Mouse (Mus musculus) mouse trophoblast stem cell (cell line): ENCODE data around the gene Cacna1c.

Experiments used
- in situ Hi-C, 2 experiments: fragments of 300-500 bp; cut with MseI, MboI; formaldehyde crosslinking; loops; 2 replicates in 1 of 2; 3 replicates in 1 of 2; pipeline ENCODE4 v1.15.1; 2025

The Cacna1c gene

DNA sequence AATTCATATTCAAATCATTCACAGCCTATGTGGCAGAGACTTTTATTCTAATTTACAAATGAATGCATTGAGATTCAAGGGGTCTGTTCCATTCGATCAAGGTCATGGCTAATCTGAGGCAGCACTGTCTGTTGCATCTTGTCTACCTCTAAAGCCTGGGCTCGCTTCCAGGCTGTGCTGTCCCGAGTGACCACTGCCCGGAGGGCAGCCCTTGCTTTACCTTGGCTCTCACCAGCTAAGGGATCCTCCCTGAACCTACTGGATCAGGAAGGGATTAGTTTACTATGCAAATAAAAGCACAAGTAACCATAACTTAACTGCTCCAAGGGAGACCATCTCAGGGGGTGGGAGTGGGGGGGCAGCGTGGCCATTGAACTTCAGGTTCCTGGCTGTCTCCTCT is 334.1 kb downstream of the Cacna1c start:
- in situ Hi-C loops, result no loop called here

- in situ Hi-C loops, result no loop called here
Observed at GRCm38 (mm10) chr6:118858431-118858830, 337.8 kb downstream of the Cacna1c start.

DNA sequence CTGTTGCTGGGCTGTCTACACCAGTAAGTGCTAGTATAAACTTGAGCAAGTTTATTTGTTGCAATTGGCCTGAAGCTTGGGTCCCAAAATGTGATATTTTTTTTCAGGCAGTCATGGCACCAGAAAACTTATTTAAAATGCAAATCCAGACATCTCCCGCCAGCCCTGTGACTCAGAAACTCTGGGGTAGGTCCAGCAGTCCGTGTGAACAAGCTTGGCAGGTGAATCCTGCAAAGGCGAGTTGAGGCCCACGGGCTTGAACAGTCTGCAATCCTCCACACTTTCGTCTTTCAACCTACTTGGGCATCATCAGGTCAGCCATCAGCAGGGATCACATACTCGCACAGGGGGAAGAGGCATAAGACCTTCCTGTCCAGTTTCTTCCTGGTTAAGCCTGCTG is 344.1 kb downstream of the Cacna1c start:
- in situ Hi-C loops, result no loop called here

GRCm38 (mm10) chr6:118851086-118851485 is 345.1 kb downstream of the Cacna1c start:
- in situ Hi-C loops, result no loop called here

GRCm38 (mm10) chr6:118848640-118849039 is 347.6 kb downstream of the Cacna1c start:
- in situ Hi-C loops, result no loop called here

DNA sequence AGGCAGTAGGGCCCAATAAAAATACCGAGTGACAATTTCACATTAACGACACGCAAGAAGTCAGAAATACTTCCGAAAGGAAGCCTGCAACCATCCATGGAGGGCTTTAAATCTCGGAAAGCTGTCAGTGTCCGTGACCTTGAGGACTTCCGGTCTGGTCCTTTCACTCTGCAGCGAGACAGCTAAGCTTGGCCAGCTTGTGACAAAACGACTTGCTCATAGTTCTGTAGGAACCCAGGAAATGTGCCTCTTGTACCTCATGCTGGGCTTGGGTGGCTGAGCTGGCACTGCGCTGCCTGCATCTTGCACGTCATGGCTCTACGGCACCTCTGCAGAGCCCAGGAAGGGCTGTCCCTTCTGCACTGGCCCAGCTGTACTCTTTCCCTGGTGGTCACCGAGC is 348.5 kb downstream of the Cacna1c start:
- in situ Hi-C loops, result no loop called here

DNA sequence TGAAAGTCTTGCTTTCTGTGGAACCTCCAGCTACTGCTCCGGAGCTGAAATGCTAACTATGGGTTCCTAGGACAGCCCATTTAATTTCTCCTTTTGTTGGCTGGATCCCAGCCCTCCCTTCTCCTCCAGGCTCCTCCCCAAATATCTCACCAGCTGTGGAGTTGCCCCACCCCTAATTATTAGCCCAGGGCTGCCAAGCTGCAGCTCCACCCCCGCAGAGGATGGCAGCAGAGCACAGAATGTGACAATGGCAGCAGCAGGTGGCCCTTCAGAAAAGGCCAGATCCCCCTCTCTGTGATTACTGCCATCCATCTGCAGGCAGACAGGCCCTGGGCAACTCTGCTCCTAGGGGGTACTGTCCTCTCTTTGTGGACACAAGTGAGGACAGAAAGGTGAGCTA is 350.4 kb downstream of the Cacna1c start:
- in situ Hi-C loops, result no loop called here

- in situ Hi-C loops, result no loop called here
Observed at GRCm38 (mm10) chr6:118845180-118845579, 351.0 kb downstream of the Cacna1c start.

DNA sequence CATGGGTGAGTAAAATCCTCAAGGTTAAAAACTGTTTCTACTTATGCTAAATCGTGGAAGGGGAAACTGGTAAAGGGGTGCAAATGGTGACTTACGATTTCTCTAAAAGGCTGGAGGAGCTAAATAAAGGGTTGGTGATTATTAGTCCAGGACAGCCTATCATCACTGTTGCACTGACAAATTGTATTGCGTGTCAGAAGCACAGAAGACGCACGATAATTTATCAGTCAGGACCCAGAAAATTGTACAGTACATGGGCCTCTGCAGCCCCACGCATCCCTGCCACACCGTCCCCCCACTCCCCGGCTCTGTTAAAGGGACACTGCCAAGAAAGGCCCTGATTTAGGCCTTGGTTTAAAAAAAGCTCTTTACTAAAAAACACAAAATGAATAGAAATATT is 352.7 kb downstream of the Cacna1c start:
- in situ Hi-C loops, result no loop called here

- in situ Hi-C loops, result no loop called here
Observed at GRCm38 (mm10) chr6:118841892-118842291, 354.3 kb downstream of the Cacna1c start.

DNA sequence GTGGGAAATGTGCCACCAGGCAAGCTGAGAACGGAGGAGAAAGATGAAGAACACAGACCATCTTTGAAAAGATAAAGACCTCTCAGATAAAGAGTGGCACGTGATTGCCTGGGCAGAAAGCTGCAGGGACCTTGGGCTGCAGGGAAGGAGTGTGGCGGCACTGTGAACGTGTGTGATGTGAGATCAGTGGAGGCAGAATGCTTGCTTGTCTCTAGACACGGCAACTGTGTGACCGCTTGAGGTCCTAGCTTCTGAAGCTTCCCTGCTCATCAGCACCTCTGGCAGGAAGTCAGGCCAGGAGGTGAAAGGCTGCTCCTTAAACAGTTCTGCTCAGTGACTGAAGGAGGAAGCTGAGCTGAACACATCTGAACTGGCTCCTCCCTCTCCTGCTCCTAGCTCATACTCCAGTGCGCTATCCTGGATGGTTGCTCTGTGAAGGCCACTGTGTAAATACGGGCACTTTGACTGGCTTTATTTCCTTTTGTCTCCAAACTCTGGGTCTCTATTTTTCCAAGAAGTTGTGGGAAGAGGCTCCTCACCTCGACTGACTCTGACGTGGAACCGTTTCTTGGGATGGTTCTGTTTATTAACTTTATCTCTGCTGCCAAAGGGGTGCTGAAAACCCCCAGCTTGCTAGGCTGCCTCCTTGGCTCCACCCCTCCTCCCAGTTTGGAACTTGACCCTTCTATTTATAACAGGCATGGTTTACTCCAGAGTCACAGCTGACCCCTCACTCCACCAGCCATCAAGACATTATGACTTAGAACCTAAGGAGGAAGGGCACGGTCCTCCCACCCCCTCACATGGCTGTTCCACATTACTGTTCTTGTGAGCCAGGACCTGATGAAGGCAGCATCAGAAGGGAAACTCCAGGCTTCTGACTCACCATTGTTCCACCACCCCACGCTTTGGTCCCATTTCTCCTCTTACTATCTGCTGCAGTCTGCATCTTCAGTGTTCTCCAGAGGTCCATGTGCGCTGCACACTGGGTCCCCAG is 357.0 kb downstream of the Cacna1c start:
- in situ Hi-C loops, result no loop called here

GRCm38 (mm10) chr6:118836693-118837092 is 359.5 kb downstream of the Cacna1c start:
- in situ Hi-C loops, result no loop called here

DNA sequence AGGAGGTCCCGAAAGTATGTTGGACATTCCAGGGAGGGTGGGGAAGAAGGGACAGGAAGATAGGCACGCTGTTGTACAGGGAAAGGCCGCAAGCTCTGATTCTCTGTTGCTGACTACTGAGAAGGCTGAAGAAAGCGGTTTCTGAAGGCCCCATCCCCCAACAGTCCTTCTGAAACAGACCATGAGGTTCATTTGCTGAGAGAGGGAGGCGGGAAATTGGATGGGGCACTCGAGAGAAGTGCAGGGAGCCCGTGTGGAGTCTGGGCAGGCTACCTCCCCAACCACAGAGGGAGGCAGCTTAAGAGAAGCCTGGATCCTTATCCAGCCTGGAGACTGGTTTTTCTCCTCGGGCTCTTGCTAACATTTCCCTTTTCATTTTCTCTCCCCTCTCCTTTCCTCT is 362.2 kb downstream of the Cacna1c start:
- in situ Hi-C loops, result no loop called here

GRCm38 (mm10) chr6:118833049-118833448 is 363.2 kb downstream of the Cacna1c start:
- in situ Hi-C loops, result no loop called here

DNA sequence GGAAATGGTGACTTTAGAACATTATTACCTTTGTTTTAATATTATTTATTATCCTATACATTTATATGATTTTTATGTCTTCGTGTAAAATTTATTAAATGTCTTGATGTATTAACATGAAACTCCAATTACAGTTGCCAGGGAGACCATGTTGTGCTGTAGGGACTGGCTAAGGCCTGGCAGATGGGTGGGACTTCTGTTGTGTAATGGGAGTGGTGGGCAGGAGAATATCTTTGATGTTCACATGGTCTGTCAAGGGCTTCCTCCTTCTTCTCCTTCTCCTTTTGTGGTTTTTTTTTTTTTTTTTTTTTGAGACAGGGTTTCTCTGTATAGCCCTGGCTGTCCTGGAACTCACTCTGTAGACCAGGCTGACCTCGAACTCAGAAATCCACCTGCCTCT is 363.6 kb downstream of the Cacna1c start:
- in situ Hi-C loops, result no loop called here

DNA sequence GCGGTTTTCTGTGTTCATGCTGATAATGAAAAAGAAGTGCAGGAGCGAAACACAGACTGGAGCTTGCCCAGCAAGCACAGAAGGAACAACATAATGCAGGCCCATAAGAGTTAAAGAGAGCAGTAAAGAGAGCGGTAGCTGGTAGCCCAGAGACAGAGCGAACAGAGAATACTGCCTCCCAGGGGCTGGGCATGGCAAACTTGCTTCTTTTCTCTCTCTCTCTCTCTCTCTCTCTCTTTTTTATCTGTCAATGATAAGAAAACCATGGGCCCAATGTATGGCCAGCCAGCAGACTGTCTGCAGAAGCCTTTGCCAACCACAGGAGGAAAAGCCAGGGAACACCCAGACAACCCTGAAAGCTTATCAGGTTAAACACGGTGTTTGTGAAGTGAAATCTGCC is 365.4 kb downstream of the Cacna1c start:
- in situ Hi-C loops, result no loop called here

DNA sequence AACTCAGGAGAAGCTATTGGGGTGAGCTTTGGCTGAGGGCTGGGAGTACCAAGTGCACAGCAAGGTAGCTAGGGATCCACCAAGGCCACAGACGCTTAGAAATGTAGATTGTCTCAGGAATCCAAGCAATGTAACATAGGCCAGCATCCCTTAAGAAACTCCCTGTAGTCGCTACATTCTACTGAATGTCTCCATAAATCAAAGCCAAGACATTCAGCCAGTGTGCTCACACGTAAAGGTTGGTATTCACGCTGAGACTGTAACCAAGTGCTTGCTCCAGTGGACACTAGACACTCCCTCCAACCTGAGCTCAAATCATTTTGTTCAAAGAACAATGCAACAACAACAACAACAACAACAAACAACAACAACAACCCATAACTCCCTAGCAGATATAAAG is 368.0 kb downstream of the Cacna1c start:
- in situ Hi-C loops, result no loop called here

- in situ Hi-C loops, result no loop called here
Observed at GRCm38 (mm10) chr6:118827560-118827959, 368.7 kb downstream of the Cacna1c start.

GRCm38 (mm10) chr6:118825400-118825871 is 370.8 kb downstream of the Cacna1c start:
- in situ Hi-C loops, result no loop called here

- in situ Hi-C loops, result no loop called here
Observed at GRCm38 (mm10) chr6:118821536-118821935, 374.7 kb downstream of the Cacna1c start.

- in situ Hi-C loops, result no loop called here
Observed at GRCm38 (mm10) chr6:118819657-118820056, 376.6 kb downstream of the Cacna1c start.

- in situ Hi-C loops, result no loop called here
Observed at GRCm38 (mm10) chr6:118817928-118818503, 378.2 kb downstream of the Cacna1c start.

DNA sequence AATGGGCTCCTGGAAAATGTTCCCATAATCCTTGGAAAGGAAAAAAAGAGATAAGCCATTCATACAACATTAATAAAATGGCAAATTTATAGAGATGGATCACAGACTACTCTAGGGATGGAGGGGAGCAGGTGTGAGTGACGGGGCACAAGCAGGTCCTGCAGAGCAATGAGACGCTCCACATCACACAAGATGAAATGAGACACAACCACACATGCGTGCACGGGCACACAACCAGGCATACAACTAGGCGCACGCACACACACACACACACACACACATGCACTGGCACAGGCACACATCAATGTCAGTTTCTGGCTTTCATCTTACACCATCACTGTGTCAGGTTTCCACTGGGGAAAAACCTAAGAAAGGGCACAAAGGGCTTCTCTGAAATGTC is 380.0 kb downstream of the Cacna1c start:
- in situ Hi-C loops, result no loop called here
